Mouse (Mus musculus): ENCODE results near the gene Nrap. TPM values are rescaled to one million over a fixed set of nuclear protein-coding genes. Genes with fewer than 3 reads are reported as not detected.
"Not testable (repeated sequence)": the region's sequence is repeated elsewhere in the genome, so short reads cannot be mapped to it uniquely, and the experiment has no call there.

Gene Nrap
- polyA plus RNA-seq, 1 experiment from 2014 or later: 0.97 TPM

DNA sequence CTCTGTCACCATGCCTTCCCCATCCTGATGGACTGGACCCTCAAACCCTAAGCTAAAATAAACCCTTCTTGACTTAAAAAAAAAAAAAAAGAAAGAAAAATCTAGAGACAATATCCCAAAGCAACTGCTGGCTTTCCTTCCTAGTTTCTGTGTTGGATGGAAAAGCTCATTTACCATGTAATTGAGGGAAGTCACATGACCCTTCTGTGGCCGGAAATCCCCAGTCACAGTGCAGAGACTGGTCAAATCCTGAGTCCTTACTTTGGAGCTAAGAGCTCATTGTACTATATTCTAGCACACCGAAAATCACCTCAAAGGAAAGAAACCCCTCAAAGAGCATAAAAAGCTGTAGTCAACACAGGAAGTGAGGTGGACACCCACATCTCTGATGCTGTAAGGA is 30.9 kb downstream of the Nrap start:
- no peaks in the 10 kb centered on the region for H3K27me3 ChIP-seq (ENCODE audit: control insufficient read depth, insufficient read depth, low read depth, low read length)
- no peak for ATAC-seq
- no peaks in the 10 kb centered on the region for H3K9me3 ChIP-seq (replicated peaks; ENCODE audit: control insufficient read depth, low read length, poor library complexity, severe bottlenecking)
- no peak overlapping the region for H3K9ac ChIP-seq (ENCODE audit: low read depth, low read length)
- H3K36me3 ChIP-seq (ENCODE audit: control insufficient read depth, insufficient read depth, low read length): no peaks in the 10 kb centered on the region
- no peak overlapping the region for H3K4me3 ChIP-seq (ENCODE audit: low read depth, low read length)
- no peaks in the 10 kb centered on the region for H3K4me1 ChIP-seq (ENCODE audit: control insufficient read depth, insufficient read depth, low read length)
- H3K4me2 ChIP-seq (ENCODE audit: low read length): no peak overlapping the region
- H3K27ac ChIP-seq (ENCODE audit: low read length): no peak overlapping the region
- WGBS: 68% methylated on average over 2 of the region's 2 CpGs

DNA sequence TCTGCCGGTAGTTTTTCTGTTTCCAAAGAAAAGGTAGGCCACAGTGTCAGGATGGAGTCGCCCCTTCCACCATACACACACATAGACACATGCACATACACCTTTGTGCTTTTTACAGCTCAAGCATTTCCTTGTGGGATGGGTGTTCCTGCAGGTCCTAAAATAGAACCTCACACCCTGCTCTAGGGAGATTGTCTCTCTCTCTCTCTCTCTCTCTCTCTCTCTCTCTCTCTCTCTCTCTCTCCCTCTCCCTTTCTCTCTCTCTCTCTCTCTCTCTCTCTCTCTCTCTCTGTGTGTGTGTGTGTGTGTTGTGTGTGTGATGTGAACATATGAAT is 32.5 kb downstream of the Nrap start:
- H3K4me3 ChIP-seq (ENCODE audit: low read depth, low read length); H3K4me1 ChIP-seq (ENCODE audit: control insufficient read depth, insufficient read depth, low read length); H3K9me3 ChIP-seq (replicated peaks; ENCODE audit: control insufficient read depth, low read length, poor library complexity, severe bottlenecking); H3K4me2 ChIP-seq (ENCODE audit: low read length); H3K27ac ChIP-seq (ENCODE audit: low read length); H3K27me3 ChIP-seq (ENCODE audit: control insufficient read depth, insufficient read depth, low read depth, low read length); ATAC-seq; H3K36me3 ChIP-seq (ENCODE audit: control insufficient read depth, insufficient read depth, low read length); H3K9ac ChIP-seq (ENCODE audit: low read depth, low read length): not testable (repeated sequence)
- WGBS: 89% methylated on average over 2 of the region's 2 CpGs

DNA sequence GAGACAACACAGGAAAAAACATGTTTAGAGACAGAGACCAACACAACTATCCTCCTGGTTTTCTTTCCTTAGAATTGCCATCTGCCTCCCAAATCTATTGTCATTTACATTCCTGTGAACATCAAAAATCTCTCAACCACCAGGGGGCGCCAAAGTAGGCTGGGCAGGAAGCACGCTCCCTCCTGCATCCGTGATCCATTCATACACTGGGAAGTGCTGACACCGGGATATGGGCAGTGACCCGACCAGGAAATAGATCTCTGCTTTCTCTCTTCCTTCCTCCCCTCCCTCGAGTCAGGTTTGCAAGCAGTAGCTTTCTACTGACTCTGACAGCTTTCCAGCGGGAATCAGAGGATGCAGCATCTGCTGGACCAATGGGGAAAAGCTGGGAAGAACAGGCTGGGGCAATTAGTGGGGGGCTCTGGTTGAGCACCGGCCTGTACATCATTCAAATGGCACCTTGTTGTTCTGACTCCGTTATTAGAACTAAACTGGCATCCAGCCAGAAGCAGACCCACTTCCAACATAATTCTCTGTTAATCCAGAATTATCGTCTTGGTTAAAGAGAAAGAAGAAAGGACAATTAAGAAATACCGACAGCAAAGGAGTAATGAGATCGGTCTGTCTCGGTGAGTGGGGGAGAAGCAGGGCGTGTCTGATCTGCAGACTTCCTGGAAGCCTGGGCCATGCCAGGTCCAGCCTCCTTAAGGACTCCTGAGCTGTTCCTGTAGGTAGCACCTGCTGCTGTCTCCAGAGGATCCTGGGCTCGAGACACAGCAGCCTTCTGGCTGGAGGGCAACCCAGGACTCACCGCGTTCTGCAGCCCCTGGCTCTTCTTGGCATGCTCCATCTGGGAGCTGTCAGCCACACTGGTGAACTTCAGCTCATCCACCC is 33.1 kb downstream of the Nrap start:
- no peaks in the 10 kb centered on the region for H3K4me1 ChIP-seq (ENCODE audit: control insufficient read depth, insufficient read depth, low read length)
- H3K4me3 ChIP-seq (ENCODE audit: low read depth, low read length): no peak overlapping the region
- no peaks in the 10 kb centered on the region for H3K36me3 ChIP-seq (ENCODE audit: control insufficient read depth, insufficient read depth, low read length)
- no peak overlapping the region for H3K9ac ChIP-seq (ENCODE audit: low read depth, low read length)
- H3K27me3 ChIP-seq (ENCODE audit: control insufficient read depth, insufficient read depth, low read depth, low read length): no peaks in the 10 kb centered on the region
- H3K9me3 ChIP-seq (replicated peaks; ENCODE audit: control insufficient read depth, low read length, poor library complexity, severe bottlenecking): no peaks in the 10 kb centered on the region
- H3K27ac ChIP-seq (ENCODE audit: low read length): no peak overlapping the region
- H3K4me2 ChIP-seq (ENCODE audit: low read length): 0 out of 2 replicates have a peak overlapping the region, but pooled peaks have one; percentile 9
- ATAC-seq: 0 out of 2 replicates have a peak, but pooled peaks have one; percentile 54
- 33% methylated on average over 17 of the region's 17 CpGs for WGBS

- no peaks in the 10 kb centered on the region for H3K9me3 ChIP-seq (replicated peaks; ENCODE audit: control insufficient read depth, low read length, poor library complexity, severe bottlenecking)
Observed at GRCm38 (mm10) chr19:56355201-56355600, 34.6 kb downstream of the Nrap start.

DNA sequence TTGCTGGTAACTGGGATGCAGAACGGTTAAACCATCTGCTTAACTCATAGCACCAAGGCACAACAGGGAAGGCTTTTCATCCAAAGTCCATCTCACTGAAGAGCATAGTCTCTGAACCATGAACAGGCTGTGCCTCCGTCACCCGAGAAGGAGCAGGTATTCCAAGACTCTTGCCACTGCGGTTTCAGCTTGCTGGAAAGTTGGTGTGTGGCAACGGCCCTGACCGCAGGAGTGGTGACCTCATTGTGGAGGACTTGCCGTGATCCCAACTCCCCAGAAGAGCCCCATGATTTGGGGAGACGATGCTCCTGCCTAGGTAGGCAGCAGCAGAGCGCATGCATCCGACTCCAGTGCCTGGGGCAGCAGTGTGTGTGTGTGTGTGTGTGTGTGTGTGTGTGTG is 36.1 kb downstream of the Nrap start:
- Histone ChIP-seq H3K9me3 (replicated peaks; ENCODE audit: control insufficient read depth, low read length, poor library complexity, severe bottlenecking) (no peaks in the 10 kb centered on the region), H3K4me3 (ENCODE audit: low read depth, low read length) (no peak overlapping the region), H3K4me1 (ENCODE audit: control insufficient read depth, insufficient read depth, low read length) (0 out of 2 replicates have a peak, but pooled peaks cover 4% of the 10 kb centered on the region), H3K9ac (ENCODE audit: low read depth, low read length) (no peak overlapping the region), H3K36me3 (ENCODE audit: control insufficient read depth, insufficient read depth, low read length) (no peaks in the 10 kb centered on the region), H3K27ac (ENCODE audit: low read length) (no peak overlapping the region), H3K4me2 (ENCODE audit: low read length) (no peak overlapping the region), H3K27me3 (ENCODE audit: control insufficient read depth, insufficient read depth, low read depth, low read length) (no peaks in the 10 kb centered on the region)
- WGBS: 88% methylated on average over 10 of the region's 10 CpGs
- ATAC-seq: no peak

More at GRCm38 (mm10) chr19:56355201-56355600, 34.6 kb downstream of the Nrap start:
- H3K4me1 ChIP-seq (ENCODE audit: control insufficient read depth, insufficient read depth, low read length): no peaks in the 10 kb centered on the region
- H3K4me2 ChIP-seq (ENCODE audit: low read length): no peak overlapping the region
- no peaks in the 10 kb centered on the region for H3K36me3 ChIP-seq (ENCODE audit: control insufficient read depth, insufficient read depth, low read length)
- ATAC-seq: no peak
- no peak overlapping the region for H3K27ac ChIP-seq (ENCODE audit: low read length)
- WGBS: 95% methylated on average over 12 of the region's 12 CpGs
- no peak overlapping the region for H3K9ac ChIP-seq (ENCODE audit: low read depth, low read length)
- no peak overlapping the region for H3K4me3 ChIP-seq (ENCODE audit: low read depth, low read length)
- no peaks in the 10 kb centered on the region for H3K27me3 ChIP-seq (ENCODE audit: control insufficient read depth, insufficient read depth, low read depth, low read length)

- H3K4me1 ChIP-seq (ENCODE audit: control insufficient read depth, insufficient read depth, low read length): peaks cover 18% of the 10 kb centered on the region
- ATAC-seq: no peak
- H3K4me3 ChIP-seq (ENCODE audit: low read depth, low read length): no peak overlapping the region
- no peaks in the 10 kb centered on the region for H3K36me3 ChIP-seq (ENCODE audit: control insufficient read depth, insufficient read depth, low read length)
- H3K9me3 ChIP-seq (replicated peaks; ENCODE audit: control insufficient read depth, low read length, poor library complexity, severe bottlenecking): no peaks in the 10 kb centered on the region
- H3K27me3 ChIP-seq (ENCODE audit: control insufficient read depth, insufficient read depth, low read depth, low read length): no peaks in the 10 kb centered on the region
- H3K4me2 ChIP-seq (ENCODE audit: low read length): no peak overlapping the region
- H3K9ac ChIP-seq (ENCODE audit: low read depth, low read length): no peak overlapping the region
- H3K27ac ChIP-seq (ENCODE audit: low read length): no peak overlapping the region
- 35% methylated on average over 6 of the region's 6 CpGs for WGBS
Observed at GRCm38 (mm10) chr19:56349295-56349694, 40.5 kb downstream of the Nrap start.

DNA sequence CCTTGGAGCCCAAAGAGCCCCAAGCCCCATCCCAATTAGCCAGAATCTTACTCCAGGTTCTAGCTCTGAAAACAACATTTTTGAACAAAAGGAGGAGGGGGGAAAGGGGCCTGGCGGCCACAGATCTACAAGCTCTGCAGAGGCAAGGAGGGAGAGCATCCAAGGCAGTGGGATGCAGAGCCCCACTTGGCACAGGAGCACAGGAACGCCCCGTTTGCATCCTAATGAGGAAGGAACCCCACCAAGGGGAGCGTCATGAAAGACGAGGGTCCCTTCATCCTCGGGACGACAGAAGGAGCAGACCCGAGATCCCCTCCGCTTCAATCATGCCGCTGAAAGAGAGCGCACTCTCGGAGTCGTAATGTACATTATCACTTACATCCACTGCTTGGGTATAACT is 43.1 kb downstream of the Nrap start:
- no peak overlapping the region for H3K4me3 ChIP-seq (ENCODE audit: low read depth, low read length)
- 0 out of 2 replicates have a peak overlapping the region, but pooled peaks have one; percentile 8 for H3K9ac ChIP-seq (ENCODE audit: low read depth, low read length)
- H3K27ac ChIP-seq (ENCODE audit: low read length): peak overlapping the region; percentile 50
- ATAC-seq: peak; percentile 30; the same call in 1 of the 2 replicates
- H3K27me3 ChIP-seq (ENCODE audit: control insufficient read depth, insufficient read depth, low read depth, low read length): no peaks in the 10 kb centered on the region
- H3K4me2 ChIP-seq (ENCODE audit: low read length): peak overlapping the region; percentile 34; the same call in 1 of the 2 replicates
- no peaks in the 10 kb centered on the region for H3K9me3 ChIP-seq (replicated peaks; ENCODE audit: control insufficient read depth, low read length, poor library complexity, severe bottlenecking)
- no peaks in the 10 kb centered on the region for H3K36me3 ChIP-seq (ENCODE audit: control insufficient read depth, insufficient read depth, low read length)
- peaks cover 26% of the 10 kb centered on the region for H3K4me1 ChIP-seq (ENCODE audit: control insufficient read depth, insufficient read depth, low read length)
- 33% methylated on average over 13 of the region's 13 CpGs for WGBS

DNA sequence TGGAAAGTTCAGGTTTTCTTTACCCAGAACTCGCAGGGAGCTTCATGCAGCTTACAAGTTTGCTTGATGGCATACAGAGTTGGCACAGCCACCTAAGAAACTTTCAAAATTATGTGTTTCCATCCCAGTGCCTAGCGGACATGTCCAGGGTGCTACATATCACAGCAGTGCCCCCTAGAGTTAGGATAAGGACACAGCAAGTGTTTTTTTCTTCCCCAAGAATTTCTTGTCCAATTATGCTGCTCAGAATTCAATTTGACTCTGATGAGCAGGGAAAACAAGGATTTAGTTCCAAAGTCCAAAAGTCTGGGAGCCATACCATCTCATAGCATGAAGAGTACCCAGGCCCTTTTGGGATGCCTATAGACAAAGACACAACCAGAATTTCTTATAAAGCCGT is 43.8 kb downstream of the Nrap start:
- 77% methylated on average over 3 of the region's 3 CpGs for WGBS
- no peak overlapping the region; the same call in 1 of the 2 replicates for H3K27ac ChIP-seq (ENCODE audit: low read length)
- no peak for ATAC-seq
- H3K9ac ChIP-seq (ENCODE audit: low read depth, low read length): no peak overlapping the region
- H3K4me1 ChIP-seq (ENCODE audit: control insufficient read depth, insufficient read depth, low read length): peaks cover 26% of the 10 kb centered on the region
- H3K4me3 ChIP-seq (ENCODE audit: low read depth, low read length): no peak overlapping the region
- H3K4me2 ChIP-seq (ENCODE audit: low read length): no peak overlapping the region
- H3K9me3 ChIP-seq (replicated peaks; ENCODE audit: control insufficient read depth, low read length, poor library complexity, severe bottlenecking): no peaks in the 10 kb centered on the region
- no peaks in the 10 kb centered on the region for H3K27me3 ChIP-seq (ENCODE audit: control insufficient read depth, insufficient read depth, low read depth, low read length)
- H3K36me3 ChIP-seq (ENCODE audit: control insufficient read depth, insufficient read depth, low read length): no peaks in the 10 kb centered on the region

GRCm38 (mm10) chr19:56343869-56344563 is 45.8 kb downstream of the Nrap start:
- Histone ChIP-seq H3K4me1 (ENCODE audit: control insufficient read depth, insufficient read depth, low read length) (peaks cover 22% of the 10 kb centered on the region), H3K36me3 (ENCODE audit: control insufficient read depth, insufficient read depth, low read length) (no peaks in the 10 kb centered on the region), H3K9me3 (replicated peaks; ENCODE audit: control insufficient read depth, low read length, poor library complexity, severe bottlenecking) (no peaks in the 10 kb centered on the region), H3K27me3 (ENCODE audit: control insufficient read depth, insufficient read depth, low read depth, low read length) (no peaks in the 10 kb centered on the region), H3K4me3 (ENCODE audit: low read depth, low read length) (0 out of 2 replicates have a peak overlapping the region, but pooled peaks have one; percentile 5), H3K27ac (ENCODE audit: low read length) (peak overlapping the region; percentile 39; the same call in 1 of the 2 replicates), H3K9ac (ENCODE audit: low read depth, low read length) (peak overlapping the region; percentile 36; the same call in 1 of the 2 replicates), H3K4me2 (ENCODE audit: low read length) (peak overlapping the region; percentile 34)
- WGBS: 12% methylated on average over 26 of the region's 26 CpGs
- ATAC-seq: no peak

Measured in midbrain, embryonic 16.5 days (tissue).